Mouse (Mus musculus): ENCODE results near the gene Cox4i1.

Cox4i1 gene

DNA sequence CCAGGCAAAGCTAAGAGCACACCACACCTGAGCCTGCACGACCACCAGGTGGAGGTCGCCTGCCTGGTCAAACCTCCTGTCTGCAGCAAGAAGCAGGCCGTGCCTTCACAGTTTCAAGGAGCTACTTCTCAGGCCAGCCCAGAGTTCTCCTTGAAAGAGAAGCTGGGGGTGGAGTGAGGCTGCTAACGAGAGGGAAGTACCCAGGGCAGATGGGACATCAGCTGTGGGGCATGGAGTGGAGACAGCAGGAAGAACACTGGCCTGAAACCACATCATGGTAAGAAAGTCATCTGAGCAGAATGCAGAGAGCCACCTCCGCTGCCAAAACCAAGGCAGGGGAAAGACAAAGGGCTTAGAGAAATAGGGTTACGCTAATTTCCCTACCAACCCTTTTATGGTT, 3.5 kb upstream of the Cox4i1 start:
- DNase-seq (ENCODE audit: low read depth, low spot score) = no peak

- peak; percentile 35 for DNase-seq (ENCODE audit: low read depth, low spot score)
Measured at GRCm38 (mm10) chr8:120665726-120666455, 2.1 kb upstream of the Cox4i1 start.

GRCm38 (mm10) chr8:120666807-120667470, 1.1 kb upstream of the Cox4i1 start:
- DNase-seq (ENCODE audit: low read depth, low spot score) = no peak

DNA sequence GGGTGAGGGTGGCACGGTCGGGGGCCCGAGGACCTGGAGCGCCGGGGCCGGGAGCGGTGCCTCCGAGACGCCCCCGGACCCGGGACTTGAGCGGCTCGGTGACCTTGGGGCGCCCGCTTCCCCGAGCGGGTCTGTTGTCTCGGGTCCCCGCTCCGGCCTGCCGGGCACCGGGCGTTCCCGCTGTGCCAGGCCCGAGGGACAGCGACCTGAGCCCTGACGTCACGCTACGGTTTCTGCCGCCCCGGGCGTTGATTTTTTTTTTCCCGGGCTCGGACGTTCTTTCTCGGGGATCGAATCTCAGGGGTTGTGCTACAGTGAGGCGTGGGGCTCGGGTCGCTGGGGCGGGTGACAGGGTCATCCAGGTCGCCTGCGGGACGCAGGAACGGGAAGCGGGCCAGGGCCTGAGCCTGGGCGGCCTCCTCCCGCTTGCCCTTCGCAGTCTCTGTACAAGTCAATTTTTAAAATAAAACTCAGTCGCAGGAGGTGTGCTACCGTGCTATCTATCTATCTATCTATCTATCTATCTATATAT, 418 bp downstream of the Cox4i1 start, which contains the start of gene Emc8:
Gene Emc8 (minus strand): TSS at position 200 of the 532 bp plus-strand sequence.
- DNase-seq (ENCODE audit: low read depth, low spot score) = no peak

DNA sequence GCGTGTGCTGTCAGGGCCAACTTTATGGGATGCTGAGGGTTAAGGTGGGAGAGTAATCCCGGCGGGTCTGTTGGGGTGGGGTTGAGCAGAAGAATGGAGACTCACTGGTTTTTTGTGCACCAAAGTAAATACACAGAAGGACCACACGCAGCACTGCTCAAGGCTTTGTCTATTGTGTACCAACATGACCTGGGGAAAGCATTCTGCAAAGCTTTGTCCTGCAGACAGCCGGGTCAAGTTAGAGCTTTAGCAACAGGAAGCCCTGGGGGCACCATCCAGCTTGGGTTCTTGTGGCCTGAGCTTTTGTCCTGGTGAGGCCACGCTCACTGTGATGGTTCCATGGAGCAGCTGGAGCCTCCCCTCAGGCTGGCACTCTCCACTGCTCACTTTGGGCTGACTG, 3.8 kb downstream of the Cox4i1 start:
- no peak for DNase-seq (ENCODE audit: low read depth, low spot score)

DNA sequence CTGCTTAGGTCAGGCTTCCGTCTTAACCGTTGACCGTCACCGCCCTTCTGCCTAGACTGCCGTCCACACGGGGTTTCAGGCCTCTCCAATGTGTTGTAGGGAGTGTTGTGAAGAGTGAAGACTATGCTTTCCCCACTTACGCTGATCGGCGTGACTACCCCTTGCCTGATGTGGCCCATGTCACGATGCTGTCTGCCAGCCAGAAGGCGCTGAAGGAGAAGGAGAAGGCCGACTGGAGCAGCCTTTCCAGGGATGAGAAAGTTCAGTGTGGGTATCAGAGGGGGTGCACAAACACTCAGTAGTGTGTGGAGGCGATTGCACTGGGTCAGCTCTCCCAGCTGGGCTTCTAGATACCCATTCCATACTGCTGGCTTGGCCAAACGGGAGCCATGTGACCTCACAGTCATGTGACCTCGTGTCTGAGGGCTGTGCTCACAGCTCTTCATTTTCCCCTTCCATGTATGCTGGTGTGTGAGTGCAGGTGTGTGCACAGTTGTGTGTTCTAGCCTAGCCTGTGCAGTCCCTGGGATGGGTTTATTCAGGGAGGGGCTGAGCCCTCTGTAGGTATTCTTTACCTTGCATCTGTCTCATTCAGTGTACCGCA, 4.7 kb downstream of the Cox4i1 start:
- DNase-seq (ENCODE audit: low read depth, low spot score) = no peak

DNA sequence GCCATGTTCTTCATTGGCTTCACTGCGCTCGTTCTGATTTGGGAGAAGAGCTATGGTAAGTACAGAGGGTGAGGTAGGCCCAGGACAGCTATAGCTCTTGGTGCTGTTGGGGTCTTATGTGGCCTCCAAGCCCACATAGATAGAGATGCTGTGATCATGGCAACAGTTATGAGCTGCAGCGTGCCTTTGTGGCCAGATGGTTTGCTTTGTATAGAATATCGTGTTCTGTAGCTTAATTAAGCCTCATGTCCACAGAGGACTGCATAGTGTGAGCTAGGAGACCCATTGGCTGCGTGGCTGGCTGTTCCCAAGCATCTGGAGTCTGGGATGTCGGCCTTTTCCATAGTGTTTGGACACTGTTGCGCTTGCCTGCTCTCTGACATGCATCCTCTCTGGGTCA, 5.3 kb downstream of the Cox4i1 start:
- no peak for DNase-seq (ENCODE audit: low read depth, low spot score)

DNA sequence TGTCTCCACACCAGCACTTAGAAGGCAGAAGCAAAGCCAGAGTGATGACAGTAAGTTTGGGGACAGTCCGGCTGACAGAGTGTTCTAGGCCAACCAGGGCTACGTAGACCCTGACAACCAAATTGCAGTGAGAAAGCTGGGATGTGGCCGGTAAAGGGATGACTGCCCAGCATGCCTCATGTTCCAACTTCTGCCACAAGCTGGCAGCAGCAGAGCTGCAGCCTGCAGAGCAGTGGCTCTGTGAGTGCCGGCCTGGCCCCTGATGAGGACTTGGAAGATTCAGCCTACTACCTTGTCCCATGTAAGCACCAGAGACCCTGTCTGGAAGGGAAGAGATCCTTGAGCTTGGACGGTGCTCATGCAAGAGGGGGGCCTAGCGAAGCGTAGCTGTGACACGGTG, 7.7 kb downstream of the Cox4i1 start:
- DNase-seq (ENCODE audit: low read depth, low spot score) = no peak

DNA sequence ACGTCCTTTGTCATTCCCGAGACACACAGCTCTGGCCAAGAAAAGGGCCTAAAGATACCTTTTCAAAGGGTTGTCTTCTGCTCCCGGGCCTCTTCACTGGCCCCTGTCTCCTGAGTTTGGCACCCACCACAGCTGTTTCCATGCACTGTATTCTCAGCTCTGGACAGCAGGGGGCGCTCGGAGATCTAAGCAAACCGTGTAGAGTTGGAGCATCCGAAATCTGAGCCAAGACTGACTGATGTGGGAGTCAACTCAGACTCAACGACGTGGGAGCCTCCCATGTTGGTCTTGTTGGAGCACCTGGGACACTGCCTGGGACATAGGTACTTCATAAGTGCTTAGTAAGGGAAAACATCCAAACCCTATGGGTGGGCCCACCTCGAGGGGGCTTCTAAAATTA, 10.4 kb downstream of the Cox4i1 start:
- peak; percentile 88 for DNase-seq (ENCODE audit: low read depth, low spot score)

- no peak for DNase-seq (ENCODE audit: low read depth, low spot score)
Measured at GRCm38 (mm10) chr8:120679629-120680387, 11.8 kb downstream of the Cox4i1 start.

- DNase-seq (ENCODE audit: low read depth, low spot score) = peak; percentile 72
Measured at GRCm38 (mm10) chr8:120680405-120680804, 12.4 kb downstream of the Cox4i1 start.

GRCm38 (mm10) chr8:120681113-120681512, 13.1 kb downstream of the Cox4i1 start:
- DNase-seq (ENCODE audit: low read depth, low spot score) = no peak

DNA sequence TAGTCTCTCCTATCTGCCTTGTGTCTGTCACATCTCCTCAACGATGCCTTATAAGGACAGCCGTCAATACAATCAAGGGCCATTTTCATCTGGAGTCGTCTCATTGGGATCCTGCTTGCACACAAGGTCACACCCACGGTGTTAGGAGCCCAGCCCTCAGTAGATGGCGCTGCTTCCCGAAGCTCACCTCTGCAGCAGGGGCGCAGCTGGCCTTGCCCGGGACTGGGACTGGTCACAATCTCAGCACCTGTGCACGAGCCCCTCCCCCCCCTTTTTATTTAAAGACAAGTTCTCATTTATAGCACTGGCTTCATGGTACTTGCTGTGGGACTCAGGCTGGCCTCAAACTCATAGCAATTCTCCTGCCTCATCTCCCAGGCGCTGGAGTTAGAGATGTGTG, 15.6 kb downstream of the Cox4i1 start:
- peak; percentile 87 for DNase-seq (ENCODE audit: low read depth, low spot score)

- DNase-seq (ENCODE audit: low read depth, low spot score) = no peak
Measured at GRCm38 (mm10) chr8:120684082-120684481, 16.1 kb downstream of the Cox4i1 start.

DNA sequence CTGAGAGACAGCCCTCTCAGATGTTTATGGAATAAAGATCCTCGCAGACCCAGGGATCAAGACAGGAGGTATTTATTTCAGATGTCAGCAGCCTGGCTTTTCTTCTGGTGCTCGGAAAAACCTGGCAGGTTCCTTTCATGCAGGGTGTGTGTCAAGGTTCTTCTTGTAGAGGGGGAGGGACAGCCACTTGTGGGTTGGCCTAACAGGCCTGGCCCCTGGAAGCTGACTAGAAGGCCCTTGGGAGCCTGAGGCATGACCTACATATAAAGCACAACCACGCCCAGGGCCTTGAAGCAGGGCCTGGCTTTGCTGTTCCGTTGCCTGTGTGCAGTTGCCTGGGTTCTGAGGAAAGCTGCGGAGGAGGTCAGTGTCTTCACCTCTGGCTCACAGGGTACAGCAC, 17.1 kb downstream of the Cox4i1 start:
- DNase-seq (ENCODE audit: low read depth, low spot score) = no peak

- no peak for DNase-seq (ENCODE audit: low read depth, low spot score)
Measured at GRCm38 (mm10) chr8:120685591-120685990, 17.6 kb downstream of the Cox4i1 start.

DNA sequence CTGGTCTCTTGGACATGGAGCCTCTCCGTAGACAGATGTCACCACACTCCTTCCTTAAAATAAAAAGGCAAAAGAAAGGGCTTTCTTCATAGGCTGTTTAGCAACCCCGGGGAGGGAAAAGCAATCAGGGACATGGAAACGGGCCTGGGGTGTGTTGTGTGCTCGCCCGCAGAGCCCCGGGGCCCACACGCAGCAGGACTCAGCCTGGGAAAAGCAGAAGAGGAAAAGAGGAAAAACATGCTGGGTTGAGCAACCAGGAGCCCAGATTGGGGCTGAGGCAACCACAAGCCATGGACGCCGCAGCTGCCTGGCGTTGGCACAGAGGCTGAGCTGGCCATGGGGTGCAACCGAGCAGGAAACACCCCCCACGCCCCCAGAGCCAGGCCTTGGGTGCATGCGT, 18.0 kb downstream of the Cox4i1 start:
- DNase-seq (ENCODE audit: low read depth, low spot score) = no peak

- no peak for DNase-seq (ENCODE audit: low read depth, low spot score)
Measured at GRCm38 (mm10) chr8:120686576-120686975, 18.6 kb downstream of the Cox4i1 start.

DNA sequence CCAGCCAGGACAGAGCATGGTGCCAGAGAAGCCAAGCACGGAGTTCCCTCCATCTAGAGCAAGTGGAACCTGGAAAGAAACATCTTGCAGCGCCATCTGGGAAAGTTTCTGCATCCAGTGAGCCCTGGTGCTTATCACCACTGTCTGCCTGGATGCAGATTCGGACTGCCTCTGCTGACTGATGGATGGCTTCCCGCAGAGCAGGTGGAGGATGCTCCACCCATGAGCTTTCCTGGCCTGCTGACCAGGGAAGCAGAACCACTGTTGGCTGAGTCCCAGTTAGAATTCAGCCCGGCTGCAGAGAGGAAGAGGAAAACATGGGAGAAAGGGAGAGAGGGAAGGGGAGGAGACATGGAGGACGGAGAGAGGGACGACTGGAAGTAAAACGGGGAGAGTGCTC, 19.8 kb downstream of the Cox4i1 start:
- DNase-seq (ENCODE audit: low read depth, low spot score) = no peak

GRCm38 (mm10) chr8:120688511-120688910, 20.5 kb downstream of the Cox4i1 start:
- DNase-seq (ENCODE audit: low read depth, low spot score) = no peak

DNA sequence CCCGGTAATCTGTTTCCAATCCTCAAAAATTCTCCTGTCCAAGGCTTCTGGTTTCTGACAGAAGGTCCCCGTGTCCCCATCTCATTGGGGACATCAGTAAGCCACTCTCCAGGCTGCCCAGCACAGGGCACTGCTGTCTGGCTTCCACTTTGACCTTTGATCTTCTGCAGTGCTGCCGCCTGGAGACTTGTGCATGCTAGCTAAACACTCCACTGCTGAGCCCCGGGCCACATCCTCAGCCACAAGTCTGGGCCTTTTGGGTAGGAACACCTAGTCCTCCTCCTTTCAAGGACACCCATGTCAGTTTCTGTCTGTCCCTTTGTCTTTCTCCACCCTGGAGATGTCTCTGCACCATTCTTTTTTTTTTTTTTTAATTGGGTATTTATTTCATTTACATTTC, 24.9 kb downstream of the Cox4i1 start:
- DNase-seq (ENCODE audit: low read depth, low spot score) = no peak

Measured in CD4-positive, CD25-positive, alpha-beta regulatory T cell, adult 2 months (primary cell).